In the genomic region with DNA sequence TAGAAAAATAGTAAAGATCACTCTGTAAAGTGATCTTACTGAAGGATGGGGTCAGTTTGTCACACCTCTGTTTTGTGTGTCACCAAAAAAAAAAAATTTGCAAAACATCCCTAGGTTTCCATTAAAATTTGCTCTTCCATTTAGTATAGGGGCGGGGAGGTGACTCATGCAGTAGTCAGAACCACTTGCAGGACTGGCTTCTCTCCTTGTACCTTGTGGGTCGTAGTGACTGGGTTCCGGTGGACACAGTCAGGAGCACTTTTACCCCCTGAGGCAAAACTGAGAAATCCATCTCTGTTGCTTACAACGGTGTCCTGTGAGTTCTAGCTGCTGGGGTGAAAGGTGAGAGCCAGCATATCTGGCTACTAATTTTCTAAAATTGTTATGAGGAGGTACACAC, we compare ENCODE assay signal across 25 mouse cellular contexts. TPM values are rescaled to one million over a fixed set of nuclear protein-coding genes. Genes with fewer than 3 reads are reported as not detected.
DNase-seq lines count a peak whose midpoint lies in the region; ATAC-seq and TF ChIP-seq lines count a peak whose summit lies in the region.
"Had no signal": no experiment of that assay in that cellular context is flagged by ENCODE, and none has a peak within 500 bp of the region (broad histone marks: within the 10 kb centered on the region; RNA-seq: fewer than 3 reads in every experiment).

No protein-coding gene starts in this region.

- no peak for ATAC-seq in neural tube, embryonic 15.5 days (ENCODE audit: low FRiP score)
- ATAC-seq in intestine, postnatal 0 days, result no peak
- ATAC-seq: activated CD4-positive, CD25-positive, alpha-beta regulatory T cell, adult 4 months; CD4-positive, CD25-positive, alpha-beta regulatory T cell, adult 4 months; Patski had no signal

- H3K9ac ChIP-seq in neural tube, embryonic 15.5 days (replicated peaks), result no peak overlapping the region
- no peak overlapping the region for H3K9ac ChIP-seq in intestine, postnatal 0 days (ENCODE audit: low read depth, low read length)

- no peaks in the 10 kb centered on the region for H3K27me3 ChIP-seq in neural tube, embryonic 15.5 days (replicated peaks)
- no peaks in the 10 kb centered on the region for H3K27me3 ChIP-seq in intestine, postnatal 0 days (replicated peaks; ENCODE audit: control insufficient read depth, insufficient read depth, low read length)
- H3K27me3 ChIP-seq: Patski had no signal

- H3K4me3 ChIP-seq in neural tube, embryonic 15.5 days (replicated peaks), result no peak overlapping the region
- H3K4me3 ChIP-seq in intestine, postnatal 0 days (ENCODE audit: low read depth, low read length), result no peak overlapping the region

- no peak for TF ChIP-seq CTCF in intestine, postnatal 0 days (IDR thresholded peaks at IDR 0.05; ENCODE audit: low read depth)

- H3K27ac ChIP-seq in neural tube, embryonic 15.5 days (replicated peaks), result no peak overlapping the region
- H3K27ac ChIP-seq in intestine, postnatal 0 days (ENCODE audit: low read depth, low read length), result no peak overlapping the region

- peaks cover 35% of the 10 kb centered on the region for H3K36me3 ChIP-seq in neural tube, embryonic 15.5 days
- H3K36me3 ChIP-seq in intestine, postnatal 0 days (ENCODE audit: control insufficient read depth, insufficient read depth), result peaks cover 8% of the 10 kb centered on the region; the same call in 1 of the 2 replicates

- H3K9me3 ChIP-seq in neural tube, embryonic 15.5 days (replicated peaks), result no peaks in the 10 kb centered on the region
- no peaks in the 10 kb centered on the region for H3K9me3 ChIP-seq in intestine, postnatal 0 days (ENCODE audit: control insufficient read depth)
- H3K9me3 ChIP-seq: G1E had no signal

- no peak overlapping the region for H3K4me2 ChIP-seq in neural tube, embryonic 15.5 days
- no peak overlapping the region for H3K4me2 ChIP-seq in intestine, postnatal 0 days (replicated peaks; ENCODE audit: low read depth)

- WGBS in neural tube, embryonic 15.5 days, result 93% methylated on average over 4 of the region's 4 CpGs
- WGBS in intestine, postnatal 0 days, result 91% methylated on average over 4 of the region's 4 CpGs

- H3K4me1 ChIP-seq in neural tube, embryonic 15.5 days, result peaks cover 17% of the 10 kb centered on the region
- H3K4me1 ChIP-seq in intestine, postnatal 0 days (replicated peaks; ENCODE audit: control insufficient read depth, insufficient read depth, low read length), result no peaks in the 10 kb centered on the region

- peak; percentile 38 for DNase-seq in 3134 (ENCODE audit: extremely low read depth, insufficient read length, low spot score)
- DNase-seq in 3T3-L1 (ENCODE audit: low read depth, low spot score), result peak; percentile 72
- DNase-seq in 416B (ENCODE audit: low read depth), result peak; percentile 65
- peak; percentile 26 for DNase-seq in NIH3T3 (ENCODE audit: low read depth)
- DNase-seq in cerebellum, adult 18-20 months, result no peak
- no peak for DNase-seq in right cerebral cortex, adult 18-20 months
- DNase-seq: adrenal gland, adult 2 months; adrenal gland, adult 8-10 months; adrenal gland, postnatal 10 days; adrenal gland, postnatal 14 days; adrenal gland, postnatal 25 days; adrenal gland, postnatal 36 days; B cell, adult 2 months; cerebellum, adult 11 months; cerebellum, adult 11-12 months; cerebellum, adult 2 months; cerebellum, adult 8-10 months; cerebellum, adult 9-10 months; cerebellum, adult 9-11 months had no signal

RNA-seq across cellular contexts. Expression of a gene that starts 9.3 kb away (rescaled TPM):
- polyA plus RNA-seq in neural tube, embryonic 15.5 days (2015; fragmentation: Nextera tagmentation; extraction: Ambion mirVana), result 228 and 297 TPM in 2 replicates
- polyA plus RNA-seq in intestine, postnatal 0 days (2015; fragmentation: Nextera tagmentation; extraction: Ambion mirVana), result 12.5 and 12.9 TPM in 2 replicates

RNA-seq across cellular contexts. Expression of a gene that starts 11.3 kb away (rescaled TPM):
- 148 and 158 TPM in 2 replicates for polyA plus RNA-seq in neural tube, embryonic 15.5 days (2015; fragmentation: Nextera tagmentation; extraction: Ambion mirVana)
- 60.9 and 64.1 TPM in 2 replicates for polyA plus RNA-seq in intestine, postnatal 0 days (2015; fragmentation: Nextera tagmentation; extraction: Ambion mirVana)

RNA-seq across cellular contexts. Expression of a gene that starts 20.4 kb away (rescaled TPM):
- not detected in 2 replicates for polyA plus RNA-seq in neural tube, embryonic 15.5 days (2015; fragmentation: Nextera tagmentation; extraction: Ambion mirVana)
- polyA plus RNA-seq in intestine, postnatal 0 days (2015; fragmentation: Nextera tagmentation; extraction: Ambion mirVana), result 1.8 and 1.9 TPM in 2 replicates
- polyA plus RNA-seq: activated CD4-positive, CD25-positive, alpha-beta regulatory T cell, adult 4 months; CD4-positive, CD25-positive, alpha-beta regulatory T cell, adult 4 months had no signal

RNA-seq across cellular contexts. Expression of a gene that starts 20.5 kb away (rescaled TPM):
- polyA plus RNA-seq in neural tube, embryonic 15.5 days (2015; fragmentation: Nextera tagmentation; extraction: Ambion mirVana), result 3.4 and 4.0 TPM in 2 replicates
- 8.0 and 9.3 TPM in 2 replicates for polyA plus RNA-seq in intestine, postnatal 0 days (2015; fragmentation: Nextera tagmentation; extraction: Ambion mirVana)

RNA-seq across cellular contexts. Expression of a gene that starts 22.3 kb away (rescaled TPM):
- polyA plus RNA-seq in neural tube, embryonic 15.5 days (2015; fragmentation: Nextera tagmentation; extraction: Ambion mirVana), result 11.9 and 16.4 TPM in 2 replicates
- 6.5 and 7.1 TPM in 2 replicates for polyA plus RNA-seq in intestine, postnatal 0 days (2015; fragmentation: Nextera tagmentation; extraction: Ambion mirVana)
- polyA plus RNA-seq: activated CD4-positive, CD25-positive, alpha-beta regulatory T cell, adult 4 months; CD4-positive, CD25-positive, alpha-beta regulatory T cell, adult 4 months; G1E; Patski had no signal

Comparison
In these comparisons a context has a peak if more than half of its experiments do, and no peak if none do; other contexts are left out.
1. DNase-seq: peak in 3134 (single experiment), 3T3-L1 (single experiment), 416B (single experiment) and NIH3T3 (single experiment); none in cerebellum, adult 18-20 months (0 of 2) and right cerebral cortex, adult 18-20 months (single experiment).
2. RNA of a gene that starts 9.3 kb away (polyA plus RNA-seq): 228 to 297 TPM in neural tube, embryonic 15.5 days; 12.5 to 12.9 TPM in intestine, postnatal 0 days; every median in the first group is over 10 times any median in the second.